Mouse (Mus musculus) hindbrain, embryonic 12.5 days (tissue): ENCODE data around the gene Fam78a. TPM values are rescaled to one million over a fixed set of nuclear protein-coding genes. Genes with fewer than 3 reads are reported as not detected.

Source experiments
- ATAC-seq: fragments of 200-750 bp; cut with Nextera tagmentation; 2 replicates; pipeline ENCODE4 v1.8.0; 2017; ENCODE audit warnings: moderate TSS enrichment; ENCODE audit not compliant: low FRiP score
- H3K27ac ChIP-seq: fragments of 300-500 bp; sonication (generic); 2 replicates; pipeline ENCODE4 v1.5.1; 2016; ENCODE audit warnings: mild to moderate bottlenecking
- H3K27me3 ChIP-seq: fragments of 300-500 bp; sonication (generic); 2 replicates; pipeline ENCODE4 v1.6.1; 2016; ENCODE audit warnings: mild to moderate bottlenecking
- H3K36me3 ChIP-seq: fragments of 300-500 bp; sonication (generic); 2 replicates; pipeline ENCODE4 v1.6.1; 2016; ENCODE audit warnings: mild to moderate bottlenecking
- H3K4me1 ChIP-seq: fragments of 300-500 bp; sonication (generic); 2 replicates; pipeline ENCODE4 v1.6.1; 2016
- H3K4me2 ChIP-seq: fragments of 300-500 bp; sonication (generic); replicated peaks from 2 replicates; pipeline ENCODE4 v1.6.1; 2016; ENCODE audit warnings: mild to moderate bottlenecking
- H3K4me3 ChIP-seq: fragments of 300-500 bp; sonication (generic); 2 replicates; pipeline ENCODE4 v1.5.1; 2016; ENCODE audit warnings: mild to moderate bottlenecking
- H3K9ac ChIP-seq: fragments of 300-500 bp; sonication (generic); 2 replicates; pipeline ENCODE4 v1.6.1; 2016; ENCODE audit warnings: mild to moderate bottlenecking, moderate library complexity
- H3K9me3 ChIP-seq: fragments of 300-500 bp; sonication (generic); replicated peaks from 2 replicates; pipeline ENCODE4 v1.6.1; 2016; ENCODE audit warnings: mild to moderate bottlenecking
- WGBS: fragments of 180-500 bp; shearing (Covaris S2); methylation state at CpG from one replicate; pipeline ENCODE4 v1.1.7; 2016; 5-methylcytosine and 5-hydroxymethylcytosine counted together
- polyA plus RNA-seq: library from polyadenylated mRNA; unstranded; fragments of >200 nt; fragmentation: Nextera tagmentation; extraction: Ambion mirVana; gene quantifications from 2 replicates; pipeline ENCODE4 v1.2.1, GENCODE M21; 2016

Fam78a gene
- polyA plus RNA-seq, 1 experiment from 2014 or later, result 1.8 TPM

- H3K27me3 ChIP-seq, result peaks cover 15% of the 10 kb centered on the region
- H3K4me3 ChIP-seq, result no peak overlapping the region
- H3K27ac ChIP-seq, result no peak overlapping the region
- no peak for ATAC-seq
- no peak overlapping the region for H3K4me2 ChIP-seq
- peaks cover 21% of the 10 kb centered on the region for H3K4me1 ChIP-seq
- H3K36me3 ChIP-seq, result no peaks in the 10 kb centered on the region
- H3K9ac ChIP-seq, result no peak overlapping the region
- H3K9me3 ChIP-seq, result no peaks in the 10 kb centered on the region
- 88% methylated on average over 7 of the region's 7 CpGs for WGBS
Measured at GRCm38 (mm10) chr2:32094001-32094707, 9.5 kb upstream of the Fam78a start.

- Histone ChIP-seq H3K9ac (no peak overlapping the region), H3K4me1 (peaks cover 35% of the 10 kb centered on the region), H3K36me3 (no peaks in the 10 kb centered on the region), H3K27me3 (peaks cover 37% of the 10 kb centered on the region), H3K9me3 (no peaks in the 10 kb centered on the region), H3K4me2 (no peak overlapping the region), H3K27ac (no peak overlapping the region), H3K4me3 (no peak overlapping the region)
- 71% methylated on average over 3 of the region's 3 CpGs for WGBS
- no peak for ATAC-seq
Measured at GRCm38 (mm10) chr2:32091956-32092355, 7.3 kb upstream of the Fam78a start.

GRCm38 (mm10) chr2:32090145-32090544 is 5.5 kb upstream of the Fam78a start:
- Histone ChIP-seq H3K36me3 (no peaks in the 10 kb centered on the region), H3K4me2 (no peak overlapping the region), H3K27ac (no peak overlapping the region), H3K27me3 (peaks cover 55% of the 10 kb centered on the region), H3K9ac (no peak overlapping the region), H3K9me3 (no peaks in the 10 kb centered on the region), H3K4me3 (no peak overlapping the region), H3K4me1 (peaks cover 17% of the 10 kb centered on the region)
- no peak for ATAC-seq
- WGBS, result 75% methylated on average over 2 of the region's 2 CpGs

GRCm38 (mm10) chr2:32089606-32090005 is 4.9 kb upstream of the Fam78a start:
- 78% methylated on average over 3 of the region's 3 CpGs for WGBS
- no peak for ATAC-seq
- H3K4me3 ChIP-seq, result no peak overlapping the region
- no peak overlapping the region for H3K4me2 ChIP-seq
- peaks cover 16% of the 10 kb centered on the region for H3K4me1 ChIP-seq
- no peaks in the 10 kb centered on the region for H3K9me3 ChIP-seq
- H3K9ac ChIP-seq, result no peak overlapping the region
- no peak overlapping the region for H3K27ac ChIP-seq
- no peaks in the 10 kb centered on the region for H3K36me3 ChIP-seq
- peaks cover 61% of the 10 kb centered on the region for H3K27me3 ChIP-seq

- 9% methylated on average over 34 of the region's 35 CpGs for WGBS
- 0 out of 2 replicates have a peak, but pooled peaks have one; percentile 8 for ATAC-seq
Measured at GRCm38 (mm10) chr2:32088372-32088981, 3.8 kb upstream of the Fam78a start.

GRCm38 (mm10) chr2:32087606-32088005 is 2.9 kb upstream of the Fam78a start:
- Histone ChIP-seq H3K4me2 (no peak overlapping the region), H3K9me3 (no peaks in the 10 kb centered on the region), H3K36me3 (no peaks in the 10 kb centered on the region), H3K27me3 (peaks cover 81% of the 10 kb centered on the region), H3K9ac (no peak overlapping the region), H3K27ac (no peak overlapping the region), H3K4me3 (no peak overlapping the region), H3K4me1 (peaks cover 35% of the 10 kb centered on the region)
- no peak for ATAC-seq
- WGBS, result 49% methylated on average over 4 of the region's 4 CpGs

More at GRCm38 (mm10) chr2:32088372-32088981, 3.8 kb upstream of the Fam78a start:
- Histone ChIP-seq H3K9ac (peak overlapping the region; percentile 43; the same call in 1 of the 2 replicates), H3K27ac (no peak overlapping the region), H3K4me1 (peaks cover 26% of the 10 kb centered on the region), H3K4me2 (peak overlapping the region; percentile 49), H3K4me3 (peak overlapping the region; percentile 16), H3K9me3 (no peaks in the 10 kb centered on the region), H3K36me3 (no peaks in the 10 kb centered on the region), H3K27me3 (peaks cover 72% of the 10 kb centered on the region)

- no peaks in the 10 kb centered on the region for H3K9me3 ChIP-seq
- WGBS, result 73% methylated on average over 2 of the region's 2 CpGs
- peaks cover 93% of the 10 kb centered on the region for H3K27me3 ChIP-seq
Measured at GRCm38 (mm10) chr2:32085231-32085630, 574 bp upstream of the Fam78a start.

GRCm38 (mm10) chr2:32084872-32085199 is 179 bp upstream of the Fam78a start:
- Histone ChIP-seq H3K27ac (no peak overlapping the region), H3K36me3 (no peaks in the 10 kb centered on the region), H3K9ac (peak overlapping the region; percentile 74; the same call in 1 of the 2 replicates), H3K9me3 (no peaks in the 10 kb centered on the region), H3K27me3 (peaks cover 89% of the 10 kb centered on the region), H3K4me2 (peak overlapping the region; percentile 98), H3K4me1 (peaks cover 39% of the 10 kb centered on the region), H3K4me3 (peak overlapping the region; percentile 66)
- no peak; the same call in 1 of the 2 replicates for ATAC-seq
- 20% methylated on average over 2 of the region's 2 CpGs for WGBS

More at GRCm38 (mm10) chr2:32085231-32085630, 574 bp upstream of the Fam78a start:
- Histone ChIP-seq H3K4me3 (no peak overlapping the region), H3K36me3 (no peaks in the 10 kb centered on the region), H3K27ac (no peak overlapping the region), H3K9ac (no peak overlapping the region), H3K4me2 (no peak overlapping the region), H3K4me1 (peaks cover 39% of the 10 kb centered on the region)
- no peak for ATAC-seq

- peaks cover 76% of the 10 kb centered on the region for H3K27me3 ChIP-seq
Measured at GRCm38 (mm10) chr2:32083159-32084011, 1.3 kb downstream of the Fam78a start.

GRCm38 (mm10) chr2:32082229-32082628 is 2.4 kb downstream of the Fam78a start:
- Histone ChIP-seq H3K9me3 (no peaks in the 10 kb centered on the region), H3K4me3 (0 out of 2 replicates have a peak overlapping the region, but pooled peaks have one; percentile 6), H3K4me1 (peaks cover 26% of the 10 kb centered on the region), H3K4me2 (peak overlapping the region; percentile 98; the same call in 1 of the 2 replicates), H3K27me3 (peaks cover 64% of the 10 kb centered on the region), H3K9ac (no peak overlapping the region), H3K36me3 (no peaks in the 10 kb centered on the region), H3K27ac (no peak overlapping the region)
- no peak for ATAC-seq
- WGBS, result 56% methylated on average over 2 of the region's 2 CpGs

More at GRCm38 (mm10) chr2:32083159-32084011, 1.3 kb downstream of the Fam78a start:
- no peak for ATAC-seq
- no peak overlapping the region for H3K27ac ChIP-seq
- no peaks in the 10 kb centered on the region for H3K9me3 ChIP-seq
- peak overlapping the region; percentile 74 for H3K9ac ChIP-seq
- peak overlapping the region; percentile 98 for H3K4me2 ChIP-seq
- WGBS, result under 1% methylated on average over 89 of the region's 91 CpGs
- no peaks in the 10 kb centered on the region for H3K36me3 ChIP-seq
- peak overlapping the region; percentile 66 for H3K4me3 ChIP-seq
- H3K4me1 ChIP-seq, result peaks cover 32% of the 10 kb centered on the region

GRCm38 (mm10) chr2:32081296-32081929 is 3.2 kb downstream of the Fam78a start:
- 0 out of 2 replicates have a peak overlapping the region, but pooled peaks have one; percentile 98 for H3K4me2 ChIP-seq
- H3K4me1 ChIP-seq, result peaks cover 26% of the 10 kb centered on the region
- ATAC-seq, result no peak
- 80% methylated on average over 14 of the region's 14 CpGs for WGBS
- no peak overlapping the region for H3K27ac ChIP-seq
- H3K36me3 ChIP-seq, result no peaks in the 10 kb centered on the region
- H3K4me3 ChIP-seq, result no peak overlapping the region
- no peaks in the 10 kb centered on the region for H3K9me3 ChIP-seq
- peaks cover 56% of the 10 kb centered on the region for H3K27me3 ChIP-seq
- no peak overlapping the region for H3K9ac ChIP-seq
